Mouse (Mus musculus) MEL (cell line): ENCODE measurements around the gene Fkbp1b. TPM values are rescaled to one million over a fixed set of nuclear protein-coding genes. Genes with fewer than 3 reads are reported as not detected.

Experiments used
- DNase-seq: peaks from one replicate; pipeline ENCODE4 v3.0.0; 2011; ENCODE audit warnings: low read depth, low spot score
- H3K27ac ChIP-seq: 2 replicates; pipeline ENCODE4 v1.5.1; 2012; ENCODE audit warnings: low read depth, mild to moderate bottlenecking, control low read depth, low read length, moderate library complexity; ENCODE audit not compliant: control insufficient read depth
- H3K27me3 ChIP-seq, 2 experiments: fragments of 150-350 bp in 1 of 2; sonication (generic) in 1 of 2; 2 replicates each; pipeline ENCODE4 v1.6.1; 2012; ENCODE audit warnings: low read length in 2 of 2, mild to moderate bottlenecking in 2 of 2, improper control_type of control experiment in 1 of 2, moderate library complexity in 1 of 2; ENCODE audit not compliant: insufficient read depth in 2 of 2, control insufficient read depth in 1 of 2
- H3K36me3 ChIP-seq, 2 experiments: 2 replicates each; pipeline ENCODE4 v1.6.1; 2012 to 2014; ENCODE audit warnings: low read length in 2 of 2, improper control_type of control experiment in 1 of 2, inconsistent platforms in 1 of 2, mild to moderate bottlenecking in 1 of 2; ENCODE audit not compliant: insufficient read depth in 2 of 2, control insufficient read depth in 1 of 2
- H3K4me1 ChIP-seq, 2 experiments: fragments of 150-350 bp in 1 of 2; sonication (generic) in 1 of 2; 2 replicates each; pipeline ENCODE4 v1.6.1; 2012; ENCODE audit warnings: low read length in 2 of 2, improper control_type of control experiment in 1 of 2, mild to moderate bottlenecking in 1 of 2; ENCODE audit not compliant: insufficient read depth in 2 of 2, control insufficient read depth in 1 of 2
- H3K4me3 ChIP-seq, 2 experiments: fragments of 150-350 bp in 1 of 2; sonication (generic) in 1 of 2; 2 replicates each; pipeline ENCODE4 v1.5.1; 2012; ENCODE audit warnings: low read depth in 2 of 2, low read length in 2 of 2, mild to moderate bottlenecking in 2 of 2, moderate library complexity in 2 of 2, control low read depth in 1 of 2, improper control_type of control experiment in 1 of 2; ENCODE audit not compliant: control insufficient read depth in 1 of 2, insufficient read depth in 1 of 2
- H3K79me2 ChIP-seq: 2 replicates; pipeline ENCODE4 v1.6.1; 2012; ENCODE audit warnings: mild to moderate bottlenecking, low read length, moderate library complexity; ENCODE audit not compliant: control insufficient read depth, poor library complexity, insufficient read depth
- H3K9ac ChIP-seq: 2 replicates; pipeline ENCODE4 v1.6.1; 2012; ENCODE audit warnings: low read depth, mild to moderate bottlenecking, control low read depth, low read length, moderate library complexity; ENCODE audit not compliant: control insufficient read depth, poor library complexity, severe bottlenecking
- H3K9me3 ChIP-seq: fragments of 150-350 bp; sonication (generic); replicated peaks from 2 replicates; pipeline ENCODE4 v1.6.1; 2012; ENCODE audit warnings: mild to moderate bottlenecking, low read length, improper control_type of control experiment, moderate library complexity; ENCODE audit not compliant: insufficient read depth
- CHD1 ChIP-seq: IDR thresholded peaks from 2 replicates; pipeline ENCODE4 v1.6.1; 2012; ENCODE audit warnings: low read depth, mild to moderate bottlenecking, inconsistent platforms, low read length, improper control_type of control experiment
- CHD2 ChIP-seq: IDR thresholded peaks from 2 replicates; pipeline ENCODE4 v1.6.1; 2011; ENCODE audit warnings: low read length, improper control_type of control experiment
- ETS1 ChIP-seq: IDR thresholded peaks from 2 replicates; pipeline ENCODE4 v1.6.1; 2012; ENCODE audit warnings: low read depth, mild to moderate bottlenecking, inconsistent platforms, low read length, improper control_type of control experiment, moderate library complexity
- GABPA ChIP-seq: IDR thresholded peaks from 2 replicates; pipeline ENCODE4 v1.6.1; 2012; ENCODE audit warnings: low read depth, mild to moderate bottlenecking, inconsistent platforms, low read length, improper control_type of control experiment, moderate library complexity
- JUND ChIP-seq: IDR thresholded peaks from 2 replicates; pipeline ENCODE4 v1.6.1; 2011; ENCODE audit warnings: low read depth, mild to moderate bottlenecking, improper control_type of control experiment, low read length
- MAX ChIP-seq: IDR thresholded peaks from 2 replicates; pipeline ENCODE4 v1.6.1; 2011; ENCODE audit warnings: low read length, improper control_type of control experiment
- MXI1 ChIP-seq: IDR thresholded peaks from 2 replicates; pipeline ENCODE4 v1.6.1; 2011; ENCODE audit warnings: mild to moderate bottlenecking, low read depth, low read length, improper control_type of control experiment
- MYB ChIP-seq: IDR thresholded peaks from 2 replicates; pipeline ENCODE4 v1.6.1; 2011; ENCODE audit warnings: mild to moderate bottlenecking, low read depth, low read length, improper control_type of control experiment
- MYC ChIP-seq: IDR thresholded peaks from 2 replicates; pipeline ENCODE4 v1.6.1; 2011; ENCODE audit warnings: low read depth, mild to moderate bottlenecking, low read length, improper control_type of control experiment, moderate library complexity
- POLR2A ChIP-seq, 2 experiments: IDR thresholded peaks; 2 replicates each; pipeline ENCODE4 v1.6.1; 2011 to 2012; ENCODE audit warnings: low read length in 2 of 2, mild to moderate bottlenecking in 2 of 2, control low read depth in 1 of 2, improper control_type of control experiment in 1 of 2, low read depth in 1 of 2, moderate library complexity in 1 of 2; ENCODE audit not compliant: control insufficient read depth in 1 of 2, insufficient read depth in 1 of 2, poor library complexity in 1 of 2
- SIN3A ChIP-seq: IDR thresholded peaks from 2 replicates; pipeline ENCODE4 v1.6.1; 2012; ENCODE audit warnings: low read length, improper control_type of control experiment, inconsistent platforms
- SMC3 ChIP-seq: IDR thresholded peaks from 2 replicates; pipeline ENCODE4 v1.6.1; 2011; ENCODE audit warnings: low read depth, low read length, improper control_type of control experiment
- TCF12 ChIP-seq: IDR thresholded peaks from 2 replicates; pipeline ENCODE4 v1.6.1; 2014; ENCODE audit warnings: low read depth, mild to moderate bottlenecking, inconsistent platforms, low read length, improper control_type of control experiment, moderate library complexity
- UBTF ChIP-seq: IDR thresholded peaks from 2 replicates; pipeline ENCODE4 v1.6.1; 2012; ENCODE audit warnings: low read depth, mild to moderate bottlenecking, inconsistent platforms, low read length, improper control_type of control experiment, moderate library complexity, borderline replicate concordance; ENCODE audit not compliant: insufficient read depth
- ZMIZ1 ChIP-seq: IDR thresholded peaks from 2 replicates; pipeline ENCODE4 v1.6.1; 2012; ENCODE audit warnings: low read depth, mild to moderate bottlenecking, inconsistent platforms, low read length, improper control_type of control experiment, moderate library complexity
- polyA plus RNA-seq, 2 experiments: library from polyadenylated mRNA; stranded (reverse) in 1 of 2; unstranded in 1 of 2; fragments of >175 nt in 1 of 2; fragments of >200 nt in 1 of 2; gene quantifications; 2 replicates each; pipeline versions ENCODE4 v1.2.1 to v1.2.4; 2012; ENCODE audit warnings: low replicate concordance in 2 of 2, low read depth in 1 of 2; ENCODE audit not compliant: insufficient read length in 2 of 2, insufficient read depth in 1 of 2, missing spikeins in 1 of 2
- total RNA-seq: library from RNA; depleted of rRNA; stranded (reverse); fragments of 300-350 nt; gene quantifications from 2 replicates; pipeline ENCODE4 v1.2.3, GENCODE M21; 2012

Gene Fkbp1b
- total and polyA plus RNA-seq, 3 experiments: 2.1 to 6.8 TPM; not detected in 1

GRCm38 (mm10) chr12:4836959-4837358, 4.4 kb downstream of the Fkbp1b start:
- Histone ChIP-seq H3K9ac (no peak overlapping the region), H3K36me3 (no peaks in the 10 kb centered on the region; a peak in 1 of 4 replicates), H3K79me2 (no peaks in the 10 kb centered on the region; the same call in 1 of the 2 replicates), H3K4me3 (no peak overlapping the region), H3K27me3 (no peaks in the 10 kb centered on the region), H3K9me3 (no peaks in the 10 kb centered on the region), H3K4me1 (peaks cover 0 to 7% of the 10 kb centered on the region in 2 experiments; a peak in 2 of 4 replicates), H3K27ac (no peak overlapping the region)
- no peak for TF ChIP-seq POLR2A (IDR thresholded peaks at IDR 0.05; ENCODE audit: control insufficient read depth in 1 of 2, insufficient read depth in 1 of 2, low read depth in 1 of 2, low read length in 2 of 2, poor library complexity in 1 of 2)
- TF ChIP-seq CHD2: no peak
- no peak for TF ChIP-seq MYC
- TF ChIP-seq UBTF: no peak
- no peak for TF ChIP-seq CHD1
- no peak for TF ChIP-seq JUND
- TF ChIP-seq ETS1: no peak
- TF ChIP-seq ZMIZ1: no peak
- no peak for TF ChIP-seq SMC3
- TF ChIP-seq MXI1: no peak
- no peak for TF ChIP-seq MAX
- no peak for TF ChIP-seq GABPA
- DNase-seq: no peak

- TF ChIP-seq GABPA (no peak), SIN3A (no peak), MYB (no peak), MYC (no peak), TCF12 (no peak), ZMIZ1 (no peak), SMC3 (no peak)
- H3K36me3 ChIP-seq: peaks cover 0 to 4% of the 10 kb centered on the region in 2 experiments; a peak in 1 of 4 replicates
- no peak overlapping the region for H3K4me3 ChIP-seq
- H3K27me3 ChIP-seq: no peaks in the 10 kb centered on the region
- no peak for DNase-seq
- H3K9ac ChIP-seq: no peak overlapping the region
- no peaks in the 10 kb centered on the region for H3K9me3 ChIP-seq
- no peaks in the 10 kb centered on the region for H3K4me1 ChIP-seq
- no peak overlapping the region for H3K27ac ChIP-seq
- no peaks in the 10 kb centered on the region for H3K79me2 ChIP-seq
Measured at GRCm38 (mm10) chr12:4827256-4827655, 14.1 kb downstream of the Fkbp1b start.
